Mouse (Mus musculus) MEL (cell line): ENCODE measurements around the gene Gm11939. TPM values are rescaled to one million over a fixed set of nuclear protein-coding genes. Genes with fewer than 3 reads are reported as not detected.

ENCODE experiments used
- DNase-seq: peaks from one replicate; pipeline ENCODE4 v3.0.0; 2011; ENCODE audit warnings: low read depth, low spot score
- H3K27ac ChIP-seq: 2 replicates; pipeline ENCODE4 v1.5.1; 2012; ENCODE audit warnings: low read depth, mild to moderate bottlenecking, control low read depth, low read length, moderate library complexity; ENCODE audit not compliant: control insufficient read depth
- H3K27me3 ChIP-seq, 2 experiments: fragments of 150-350 bp in 1 of 2; sonication (generic) in 1 of 2; 2 replicates each; pipeline ENCODE4 v1.6.1; 2012; ENCODE audit warnings: low read length in 2 of 2, mild to moderate bottlenecking in 2 of 2, improper control_type of control experiment in 1 of 2, moderate library complexity in 1 of 2; ENCODE audit not compliant: insufficient read depth in 2 of 2, control insufficient read depth in 1 of 2
- H3K36me3 ChIP-seq, 2 experiments: 2 replicates each; pipeline ENCODE4 v1.6.1; 2012 to 2014; ENCODE audit warnings: low read length in 2 of 2, improper control_type of control experiment in 1 of 2, inconsistent platforms in 1 of 2, mild to moderate bottlenecking in 1 of 2; ENCODE audit not compliant: insufficient read depth in 2 of 2, control insufficient read depth in 1 of 2
- H3K4me1 ChIP-seq, 2 experiments: fragments of 150-350 bp in 1 of 2; sonication (generic) in 1 of 2; 2 replicates each; pipeline ENCODE4 v1.6.1; 2012; ENCODE audit warnings: low read length in 2 of 2, improper control_type of control experiment in 1 of 2, mild to moderate bottlenecking in 1 of 2; ENCODE audit not compliant: insufficient read depth in 2 of 2, control insufficient read depth in 1 of 2
- H3K4me3 ChIP-seq, 2 experiments: fragments of 150-350 bp in 1 of 2; sonication (generic) in 1 of 2; 2 replicates each; pipeline ENCODE4 v1.5.1; 2012; ENCODE audit warnings: low read depth in 2 of 2, low read length in 2 of 2, mild to moderate bottlenecking in 2 of 2, moderate library complexity in 2 of 2, control low read depth in 1 of 2, improper control_type of control experiment in 1 of 2; ENCODE audit not compliant: control insufficient read depth in 1 of 2, insufficient read depth in 1 of 2
- H3K79me2 ChIP-seq: 2 replicates; pipeline ENCODE4 v1.6.1; 2012; ENCODE audit warnings: mild to moderate bottlenecking, low read length, moderate library complexity; ENCODE audit not compliant: control insufficient read depth, poor library complexity, insufficient read depth
- H3K9ac ChIP-seq: 2 replicates; pipeline ENCODE4 v1.6.1; 2012; ENCODE audit warnings: low read depth, mild to moderate bottlenecking, control low read depth, low read length, moderate library complexity; ENCODE audit not compliant: control insufficient read depth, poor library complexity, severe bottlenecking
- H3K9me3 ChIP-seq: fragments of 150-350 bp; sonication (generic); replicated peaks from 2 replicates; pipeline ENCODE4 v1.6.1; 2012; ENCODE audit warnings: mild to moderate bottlenecking, low read length, improper control_type of control experiment, moderate library complexity; ENCODE audit not compliant: insufficient read depth
- CHD1 ChIP-seq: IDR thresholded peaks from 2 replicates; pipeline ENCODE4 v1.6.1; 2012; ENCODE audit warnings: low read depth, mild to moderate bottlenecking, inconsistent platforms, low read length, improper control_type of control experiment
- ELF1 ChIP-seq: IDR thresholded peaks from 2 replicates; pipeline ENCODE4 v1.6.1; 2014; ENCODE audit warnings: low read depth, mild to moderate bottlenecking, inconsistent platforms, low read length, improper control_type of control experiment, moderate library complexity
- ETS1 ChIP-seq: IDR thresholded peaks from 2 replicates; pipeline ENCODE4 v1.6.1; 2012; ENCODE audit warnings: low read depth, mild to moderate bottlenecking, inconsistent platforms, low read length, improper control_type of control experiment, moderate library complexity
- GABPA ChIP-seq: IDR thresholded peaks from 2 replicates; pipeline ENCODE4 v1.6.1; 2012; ENCODE audit warnings: low read depth, mild to moderate bottlenecking, inconsistent platforms, low read length, improper control_type of control experiment, moderate library complexity
- JUND ChIP-seq: IDR thresholded peaks from 2 replicates; pipeline ENCODE4 v1.6.1; 2011; ENCODE audit warnings: low read depth, mild to moderate bottlenecking, improper control_type of control experiment, low read length
- MAX ChIP-seq: IDR thresholded peaks from 2 replicates; pipeline ENCODE4 v1.6.1; 2011; ENCODE audit warnings: low read length, improper control_type of control experiment
- MAZ ChIP-seq: IDR thresholded peaks from 2 replicates; pipeline ENCODE4 v1.6.1; 2012; ENCODE audit warnings: low read depth, mild to moderate bottlenecking, inconsistent platforms, low read length, improper control_type of control experiment
- MEF2A ChIP-seq: IDR thresholded peaks from 2 replicates; pipeline ENCODE4 v1.6.1; 2014; ENCODE audit warnings: low read depth, mild to moderate bottlenecking, inconsistent platforms, low read length, improper control_type of control experiment; ENCODE audit not compliant: poor library complexity, insufficient replicate concordance, severe bottlenecking; ENCODE audit errors: extremely low read depth
- MXI1 ChIP-seq: IDR thresholded peaks from 2 replicates; pipeline ENCODE4 v1.6.1; 2011; ENCODE audit warnings: mild to moderate bottlenecking, low read depth, low read length, improper control_type of control experiment
- MYB ChIP-seq: IDR thresholded peaks from 2 replicates; pipeline ENCODE4 v1.6.1; 2011; ENCODE audit warnings: mild to moderate bottlenecking, low read depth, low read length, improper control_type of control experiment
- MYC ChIP-seq: IDR thresholded peaks from 2 replicates; pipeline ENCODE4 v1.6.1; 2011; ENCODE audit warnings: low read depth, mild to moderate bottlenecking, low read length, improper control_type of control experiment, moderate library complexity
- NELFE ChIP-seq: IDR thresholded peaks from 2 replicates; pipeline ENCODE4 v1.6.1; 2011; ENCODE audit warnings: low read depth, low read length, improper control_type of control experiment
- RAD21 ChIP-seq: IDR thresholded peaks from 2 replicates; pipeline ENCODE4 v1.6.1; 2011; ENCODE audit warnings: mild to moderate bottlenecking, low read depth, low read length, improper control_type of control experiment
- SIN3A ChIP-seq: IDR thresholded peaks from 2 replicates; pipeline ENCODE4 v1.6.1; 2012; ENCODE audit warnings: low read length, improper control_type of control experiment, inconsistent platforms
- TBP ChIP-seq: IDR thresholded peaks from 2 replicates; pipeline ENCODE4 v1.8.0; 2011; ENCODE audit warnings: low read depth, low read length, improper control_type of control experiment
- USF1 ChIP-seq: IDR thresholded peaks from 2 replicates; pipeline ENCODE4 v1.6.1; 2014; ENCODE audit warnings: low read depth, mild to moderate bottlenecking, inconsistent platforms, low read length, improper control_type of control experiment, moderate library complexity
- ZC3H11A ChIP-seq: IDR thresholded peaks from 2 replicates; pipeline ENCODE4 v1.6.1; 2012; ENCODE audit warnings: low read depth, mild to moderate bottlenecking, inconsistent platforms, low read length, improper control_type of control experiment
- polyA plus RNA-seq, 2 experiments: library from polyadenylated mRNA; stranded (reverse) in 1 of 2; unstranded in 1 of 2; fragments of >175 nt in 1 of 2; fragments of >200 nt in 1 of 2; gene quantifications; 2 replicates each; pipeline versions ENCODE4 v1.2.1 to v1.2.4; 2012; ENCODE audit warnings: low replicate concordance in 2 of 2, low read depth in 1 of 2; ENCODE audit not compliant: insufficient read length in 2 of 2, insufficient read depth in 1 of 2, missing spikeins in 1 of 2
- total RNA-seq: library from RNA; depleted of rRNA; stranded (reverse); fragments of 300-350 nt; gene quantifications from 2 replicates; pipeline ENCODE4 v1.2.3, GENCODE M21; 2012

Gm11939 gene
- total and polyA plus RNA-seq, 3 experiments = not detected

DNA sequence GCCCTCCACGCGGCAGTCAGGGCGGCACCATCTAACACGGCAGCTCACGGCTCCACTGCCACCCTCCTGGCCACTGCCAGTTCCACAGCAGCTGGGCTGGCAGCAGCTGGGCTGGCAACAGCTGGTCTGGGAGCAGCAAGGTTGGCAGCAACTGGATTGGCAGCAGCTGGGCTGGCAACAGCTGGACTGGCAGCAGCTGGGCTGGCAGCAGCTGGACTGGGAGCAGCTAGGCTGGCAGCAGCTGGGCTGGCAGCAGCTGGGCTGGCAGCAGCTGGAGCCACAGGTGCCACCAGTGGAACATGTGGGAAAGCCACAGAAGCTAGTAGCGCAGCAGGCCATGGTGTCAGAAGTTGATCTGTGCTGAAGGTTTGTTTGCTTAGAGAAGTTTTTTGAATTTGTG is 31.7 kb upstream of the Gm11939 start, which contains the start of gene Krtap1-3:
Gene Krtap1-3, minus strand, starts transcription at position 359 of the 400 bp plus-strand sequence.
- H3K9ac ChIP-seq = no peak within 1 kb of the TSS
- no peaks in the 10 kb centered on the region for H3K9me3 ChIP-seq
- no peaks in the 10 kb centered on the region for H3K36me3 ChIP-seq
- H3K27ac ChIP-seq = no peak within 1 kb of the TSS
- TF ChIP-seq MXI1 = no peak
- TF ChIP-seq JUND = no peak
- no peak for TF ChIP-seq SIN3A
- TF ChIP-seq, all 39 proteins: peak for 0
- Histone ChIP-seq H3K4me1 (no peaks in the 10 kb centered on the region), H3K4me3 (no peak within 1 kb of the TSS), H3K79me2 (no peaks in the 10 kb centered on the region), H3K27me3 (no peaks in the 10 kb centered on the region)
- DNase-seq = no peak

DNA sequence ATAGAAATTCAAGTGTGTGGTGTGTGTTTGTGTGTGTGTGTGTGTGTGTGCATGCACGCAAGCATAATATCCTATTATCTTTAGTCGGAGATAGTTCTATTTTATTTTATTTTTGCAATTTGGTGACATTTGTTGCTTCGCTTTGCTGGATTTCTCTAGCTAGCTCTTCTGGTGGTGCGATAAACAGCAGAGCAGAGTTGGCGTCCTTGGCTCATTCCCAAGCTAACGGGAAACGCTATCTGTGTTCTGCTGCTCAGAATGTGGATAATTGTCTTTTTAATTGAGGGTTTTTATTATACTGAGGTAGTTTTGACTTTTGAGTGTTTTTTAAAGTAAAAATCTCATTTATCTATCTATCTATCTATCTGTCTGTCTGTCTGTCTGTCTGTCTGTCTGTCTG is 25.8 kb upstream of the Gm11939 start:
- Histone ChIP-seq H3K4me3 (no peak overlapping the region), H3K4me1 (no peaks in the 10 kb centered on the region), H3K79me2 (no peaks in the 10 kb centered on the region), H3K36me3 (no peaks in the 10 kb centered on the region), H3K27ac (no peak overlapping the region), H3K9me3 (no peaks in the 10 kb centered on the region), H3K9ac (no peak overlapping the region), H3K27me3 (no peaks in the 10 kb centered on the region)
- TF ChIP-seq GABPA (no peak), ETS1 (no peak), TBP (no peak), MYB (no peak), MAZ (no peak), CHD1 (no peak), USF1 (no peak), ZC3H11A (no peak), RAD21 (no peak), NELFE (no peak), ELF1 (no peak), MAX (no peak), MEF2A (no peak), MYC (no peak)
- DNase-seq = no peak
